Mouse (Mus musculus): ENCODE measurements around the gene Gm21627.
"Not testable (repeated sequence)": the region's sequence is repeated elsewhere in the genome, so short reads cannot be mapped to it uniquely, and the experiment has no call there.

Gene Gm21627

GRCm38 (mm10) chrY:63228127-63228526 is at the start of gene Gm21627:
Gene Gm21627 (plus strand): TSS chrY:63228427.
- DNase-seq = not testable (repeated sequence)

All from kidney, adult 18-20 months (tissue).